Mouse (Mus musculus) natural killer cell, adult 2 months (primary cell): ENCODE data around the gene Gse1.

Source experiments
- DNase-seq, 2 experiments: peaks; one replicate each; pipeline ENCODE4 v3.0.0; 2022; ENCODE audit warnings: low spot score in 2 of 2

The Gse1 gene

GRCm38 (mm10) chr8:120494903-120495302 lies 266.6 kb downstream of the Gse1 start:
- DNase-seq: no peak

GRCm38 (mm10) chr8:120495461-120495860 lies 267.2 kb downstream of the Gse1 start:
- DNase-seq: no peak

- no peak for DNase-seq
These were observed 268.2 kb downstream of the Gse1 start for GRCm38 (mm10) chr8:120496478-120496877.

- no peak for DNase-seq
These were observed 269.3 kb downstream of the Gse1 start for GRCm38 (mm10) chr8:120497503-120497946.

- DNase-seq: no peak
These were observed 270.1 kb downstream of the Gse1 start for GRCm38 (mm10) chr8:120498349-120498831.

GRCm38 (mm10) chr8:120498926-120499605 lies 270.8 kb downstream of the Gse1 start:
- no peak for DNase-seq

GRCm38 (mm10) chr8:120500701-120501261 lies 272.5 kb downstream of the Gse1 start:
- DNase-seq: no peak

- no peak for DNase-seq
These were observed 273.2 kb downstream of the Gse1 start for GRCm38 (mm10) chr8:120501426-120501825.

GRCm38 (mm10) chr8:120502428-120502827 lies 274.2 kb downstream of the Gse1 start:
- DNase-seq: no peak

- no peak for DNase-seq
These were observed 276.2 kb downstream of the Gse1 start for GRCm38 (mm10) chr8:120504251-120505081.

- DNase-seq: no peak
These were observed 276.8 kb downstream of the Gse1 start for GRCm38 (mm10) chr8:120505082-120505511.

- DNase-seq: no peak
These were observed 277.5 kb downstream of the Gse1 start for GRCm38 (mm10) chr8:120505619-120506310.

- DNase-seq: no peak
These were observed 278.3 kb downstream of the Gse1 start for GRCm38 (mm10) chr8:120506562-120506961.

GRCm38 (mm10) chr8:120507290-120507689 lies 279.0 kb downstream of the Gse1 start:
- DNase-seq: no peak

- DNase-seq: no peak
These were observed 281.1 kb downstream of the Gse1 start for GRCm38 (mm10) chr8:120509136-120510034.

- no peak for DNase-seq
These were observed 281.8 kb downstream of the Gse1 start for GRCm38 (mm10) chr8:120510035-120510416.

GRCm38 (mm10) chr8:120510863-120511457 lies 282.7 kb downstream of the Gse1 start:
- DNase-seq: no peak

GRCm38 (mm10) chr8:120511737-120512136 lies 283.5 kb downstream of the Gse1 start:
- DNase-seq: no peak

GRCm38 (mm10) chr8:120512326-120512725 lies 284.1 kb downstream of the Gse1 start:
- no peak for DNase-seq

GRCm38 (mm10) chr8:120513145-120513544 lies 284.9 kb downstream of the Gse1 start:
- no peak for DNase-seq
